Mouse (Mus musculus): Measurements from ENCODE around the gene Trabd2b. TPM values are rescaled to one million over a fixed set of nuclear protein-coding genes. Genes with fewer than 3 reads are reported as not detected.

The Trabd2b gene
- polyA plus RNA-seq, 1 experiment from 2014 or later = 0.58 TPM

GRCm38 (mm10) chr4:114448393-114449052 lies 42.0 kb downstream of the Trabd2b start:
- no peaks in the 10 kb centered on the region for H3K27me3 ChIP-seq (ENCODE audit: control insufficient read depth, insufficient read depth, low read depth, low read length)
- no peaks in the 10 kb centered on the region for H3K9me3 ChIP-seq (replicated peaks; ENCODE audit: control insufficient read depth, low read length, poor library complexity, severe bottlenecking)
- WGBS = 84% methylated on average over 9 of the region's 9 CpGs
- H3K4me1 ChIP-seq (ENCODE audit: control insufficient read depth, insufficient read depth, low read length) = no peaks in the 10 kb centered on the region
- H3K9ac ChIP-seq (ENCODE audit: low read depth, low read length) = no peak overlapping the region
- H3K4me2 ChIP-seq (ENCODE audit: low read length) = no peak overlapping the region
- no peak overlapping the region for H3K4me3 ChIP-seq (ENCODE audit: low read depth, low read length)
- no peak for ATAC-seq
- no peaks in the 10 kb centered on the region for H3K36me3 ChIP-seq (ENCODE audit: control insufficient read depth, insufficient read depth, low read length)
- no peak overlapping the region for H3K27ac ChIP-seq (ENCODE audit: low read length)

GRCm38 (mm10) chr4:114453101-114453500 lies 46.6 kb downstream of the Trabd2b start:
- Histone ChIP-seq H3K4me1 (ENCODE audit: control insufficient read depth, insufficient read depth, low read length) (no peaks in the 10 kb centered on the region), H3K27me3 (ENCODE audit: control insufficient read depth, insufficient read depth, low read depth, low read length) (no peaks in the 10 kb centered on the region), H3K4me3 (ENCODE audit: low read depth, low read length) (no peak overlapping the region), H3K4me2 (ENCODE audit: low read length) (no peak overlapping the region), H3K9me3 (replicated peaks; ENCODE audit: control insufficient read depth, low read length, poor library complexity, severe bottlenecking) (no peaks in the 10 kb centered on the region), H3K27ac (ENCODE audit: low read length) (no peak overlapping the region), H3K9ac (ENCODE audit: low read depth, low read length) (no peak overlapping the region), H3K36me3 (ENCODE audit: control insufficient read depth, insufficient read depth, low read length) (no peaks in the 10 kb centered on the region)
- 83% methylated on average over 3 of the region's 3 CpGs for WGBS
- no peak for ATAC-seq

DNA sequence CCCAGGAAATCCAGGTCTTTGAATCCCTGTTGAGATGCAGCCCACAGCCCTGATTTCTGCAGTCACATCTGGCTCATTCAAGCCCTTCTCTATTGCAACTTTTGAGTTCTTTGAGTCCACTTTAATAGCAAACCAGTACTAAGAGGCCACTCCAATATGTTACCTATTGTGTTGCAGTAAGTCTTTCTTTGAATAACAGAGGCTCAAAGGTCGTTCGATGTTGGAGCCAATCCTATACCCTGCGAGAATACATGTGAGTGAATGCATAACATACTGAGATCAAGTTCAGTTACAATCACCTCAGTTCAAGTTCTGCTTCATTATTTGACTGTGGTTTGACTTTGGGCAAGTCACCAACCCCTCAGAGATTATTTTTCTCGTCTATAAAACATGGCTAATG lies 47.5 kb downstream of the Trabd2b start:
- no peaks in the 10 kb centered on the region for H3K36me3 ChIP-seq (ENCODE audit: control insufficient read depth, insufficient read depth, low read length)
- no peak overlapping the region for H3K4me2 ChIP-seq (ENCODE audit: low read length)
- H3K4me3 ChIP-seq (ENCODE audit: low read depth, low read length) = no peak overlapping the region
- H3K9ac ChIP-seq (ENCODE audit: low read depth, low read length) = no peak overlapping the region
- no peak overlapping the region for H3K27ac ChIP-seq (ENCODE audit: low read length)
- H3K9me3 ChIP-seq (replicated peaks; ENCODE audit: control insufficient read depth, low read length, poor library complexity, severe bottlenecking) = no peaks in the 10 kb centered on the region
- WGBS = 67% methylated on average over 4 of the region's 4 CpGs
- H3K27me3 ChIP-seq (ENCODE audit: control insufficient read depth, insufficient read depth, low read depth, low read length) = no peaks in the 10 kb centered on the region
- ATAC-seq = no peak
- H3K4me1 ChIP-seq (ENCODE audit: control insufficient read depth, insufficient read depth, low read length) = no peaks in the 10 kb centered on the region

DNA sequence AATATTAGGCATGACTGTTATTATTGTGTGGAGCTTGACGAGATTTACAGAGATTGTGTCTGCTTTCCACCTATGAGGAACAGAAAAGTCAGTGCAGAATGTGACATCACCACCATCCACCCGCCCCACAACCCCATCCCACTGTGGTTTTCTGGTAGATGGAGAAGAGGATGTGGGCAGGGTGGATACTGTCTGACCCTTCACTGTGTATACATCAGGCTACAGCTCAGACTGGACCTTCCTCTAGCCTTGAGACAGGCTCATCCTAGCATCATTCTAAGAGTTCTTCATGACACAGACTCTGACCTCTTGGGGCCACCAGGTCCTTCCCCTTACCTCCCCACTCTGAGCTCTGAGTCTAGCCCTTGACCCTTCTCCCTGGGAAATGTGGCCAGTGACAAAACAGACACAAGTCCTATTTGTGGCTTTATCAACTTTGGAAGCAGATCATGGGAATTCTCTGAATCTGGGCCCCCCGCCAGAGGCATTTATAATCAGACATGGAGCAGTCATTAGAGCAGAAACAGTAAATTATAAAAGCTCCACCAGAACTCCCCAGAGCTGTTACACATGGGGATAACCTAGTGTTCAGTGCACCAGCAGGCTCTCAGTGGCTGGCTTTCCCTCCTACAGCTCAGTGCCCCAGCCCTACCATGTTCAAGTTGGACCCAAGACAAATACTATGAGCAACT lies 48.1 kb downstream of the Trabd2b start:
- WGBS = 85% methylated on average over 3 of the region's 3 CpGs
- no peak overlapping the region for H3K27ac ChIP-seq (ENCODE audit: low read length)
- H3K9me3 ChIP-seq (replicated peaks; ENCODE audit: control insufficient read depth, low read length, poor library complexity, severe bottlenecking) = no peaks in the 10 kb centered on the region
- H3K9ac ChIP-seq (ENCODE audit: low read depth, low read length) = no peak overlapping the region
- H3K4me1 ChIP-seq (ENCODE audit: control insufficient read depth, insufficient read depth, low read length) = no peaks in the 10 kb centered on the region
- H3K4me2 ChIP-seq (ENCODE audit: low read length) = no peak overlapping the region
- no peaks in the 10 kb centered on the region for H3K36me3 ChIP-seq (ENCODE audit: control insufficient read depth, insufficient read depth, low read length)
- no peak overlapping the region for H3K4me3 ChIP-seq (ENCODE audit: low read depth, low read length)
- no peak for ATAC-seq
- no peaks in the 10 kb centered on the region for H3K27me3 ChIP-seq (ENCODE audit: control insufficient read depth, insufficient read depth, low read depth, low read length)

GRCm38 (mm10) chr4:114457111-114457510 lies 50.6 kb downstream of the Trabd2b start:
- 84% methylated on average over 2 of the region's 2 CpGs for WGBS
- H3K4me3 ChIP-seq (ENCODE audit: low read depth, low read length) = no peak overlapping the region
- H3K9me3 ChIP-seq (replicated peaks; ENCODE audit: control insufficient read depth, low read length, poor library complexity, severe bottlenecking) = no peaks in the 10 kb centered on the region
- no peak overlapping the region for H3K4me2 ChIP-seq (ENCODE audit: low read length)
- no peak overlapping the region for H3K27ac ChIP-seq (ENCODE audit: low read length)
- no peak overlapping the region for H3K9ac ChIP-seq (ENCODE audit: low read depth, low read length)
- ATAC-seq = no peak
- H3K4me1 ChIP-seq (ENCODE audit: control insufficient read depth, insufficient read depth, low read length) = no peaks in the 10 kb centered on the region
- H3K27me3 ChIP-seq (ENCODE audit: control insufficient read depth, insufficient read depth, low read depth, low read length) = no peaks in the 10 kb centered on the region
- H3K36me3 ChIP-seq (ENCODE audit: control insufficient read depth, insufficient read depth, low read length) = no peaks in the 10 kb centered on the region

DNA sequence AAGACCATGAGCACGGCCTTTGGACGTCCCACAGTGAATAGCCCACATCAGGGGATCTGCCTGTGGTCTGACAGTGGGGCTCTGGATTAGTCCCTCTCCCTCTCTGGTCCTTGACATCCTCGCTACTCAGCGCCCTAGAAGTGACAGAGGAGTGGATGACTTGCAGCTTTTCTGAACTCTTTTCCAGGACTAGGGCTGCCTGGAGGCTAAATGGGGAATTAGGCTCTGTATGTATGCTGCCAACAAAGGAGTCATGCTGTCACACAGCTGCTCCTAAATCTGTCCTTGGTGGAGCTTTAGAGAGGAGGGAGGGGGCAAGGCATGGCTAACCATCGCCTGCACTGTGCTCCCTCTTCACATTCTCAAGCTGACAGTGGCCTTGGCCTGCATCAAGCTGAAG lies 53.1 kb downstream of the Trabd2b start:
- peak; percentile 32; the same call in 1 of the 2 replicates for ATAC-seq
- WGBS = 21% methylated on average over 5 of the region's 5 CpGs
- Histone ChIP-seq H3K9ac (ENCODE audit: low read depth, low read length) (no peak overlapping the region), H3K9me3 (replicated peaks; ENCODE audit: control insufficient read depth, low read length, poor library complexity, severe bottlenecking) (no peaks in the 10 kb centered on the region), H3K4me1 (ENCODE audit: control insufficient read depth, insufficient read depth, low read length) (no peaks in the 10 kb centered on the region), H3K27me3 (ENCODE audit: control insufficient read depth, insufficient read depth, low read depth, low read length) (no peaks in the 10 kb centered on the region), H3K4me3 (ENCODE audit: low read depth, low read length) (no peak overlapping the region), H3K36me3 (ENCODE audit: control insufficient read depth, insufficient read depth, low read length) (no peaks in the 10 kb centered on the region), H3K27ac (ENCODE audit: low read length) (no peak overlapping the region), H3K4me2 (ENCODE audit: low read length) (no peak overlapping the region)

DNA sequence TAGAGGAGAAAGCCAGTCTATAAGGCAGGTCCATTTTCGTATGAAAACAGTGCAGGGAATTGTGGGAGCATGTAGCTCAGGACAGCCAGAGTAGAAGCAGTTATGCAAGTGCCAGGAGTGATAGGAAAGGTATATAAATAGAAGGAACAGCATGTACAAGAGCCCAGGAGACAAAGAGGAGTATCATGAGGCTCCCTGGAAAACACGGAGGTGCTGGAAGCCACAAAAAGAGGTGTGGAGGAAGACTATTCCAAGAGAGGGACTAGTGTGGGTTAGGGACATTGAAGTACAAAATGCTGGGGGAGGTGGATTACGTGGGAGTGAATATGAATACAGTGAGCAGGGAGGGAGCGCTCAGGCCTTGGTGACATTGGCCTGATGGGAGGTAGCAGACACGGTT lies 53.9 kb downstream of the Trabd2b start:
- Histone ChIP-seq H3K27ac (ENCODE audit: low read length) (no peak overlapping the region), H3K4me2 (ENCODE audit: low read length) (no peak overlapping the region), H3K4me1 (ENCODE audit: control insufficient read depth, insufficient read depth, low read length) (no peaks in the 10 kb centered on the region), H3K9me3 (replicated peaks; ENCODE audit: control insufficient read depth, low read length, poor library complexity, severe bottlenecking) (no peaks in the 10 kb centered on the region), H3K4me3 (ENCODE audit: low read depth, low read length) (no peak overlapping the region), H3K9ac (ENCODE audit: low read depth, low read length) (no peak overlapping the region), H3K36me3 (ENCODE audit: control insufficient read depth, insufficient read depth, low read length) (no peaks in the 10 kb centered on the region), H3K27me3 (ENCODE audit: control insufficient read depth, insufficient read depth, low read depth, low read length) (no peaks in the 10 kb centered on the region)
- no peak for ATAC-seq
- WGBS = 77% methylated on average over 5 of the region's 5 CpGs

DNA sequence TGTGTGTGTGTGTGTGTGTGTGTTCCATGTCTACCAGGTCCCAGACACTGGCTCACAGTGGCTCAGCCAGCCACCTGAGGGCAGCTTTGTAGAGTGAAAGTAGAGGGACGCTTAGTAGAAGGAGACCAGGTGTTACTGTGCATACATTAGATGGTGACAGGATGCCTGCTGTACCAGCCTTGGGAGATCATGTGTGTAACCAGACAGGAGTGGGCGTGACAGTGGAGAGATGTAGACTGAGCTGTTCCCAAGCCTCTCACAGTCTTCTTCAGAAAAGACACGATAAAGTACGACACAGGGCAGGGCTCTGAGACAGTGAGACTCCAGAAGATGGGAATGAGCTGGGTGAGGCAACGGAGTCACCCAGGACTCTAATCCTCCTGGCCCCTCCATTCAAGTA lies 54.6 kb downstream of the Trabd2b start:
- H3K36me3 ChIP-seq (ENCODE audit: control insufficient read depth, insufficient read depth, low read length) = no peaks in the 10 kb centered on the region
- H3K9me3 ChIP-seq (replicated peaks; ENCODE audit: control insufficient read depth, low read length, poor library complexity, severe bottlenecking) = no peaks in the 10 kb centered on the region
- H3K4me2 ChIP-seq (ENCODE audit: low read length) = no peak overlapping the region
- H3K4me3 ChIP-seq (ENCODE audit: low read depth, low read length) = no peak overlapping the region
- no peak overlapping the region for H3K27ac ChIP-seq (ENCODE audit: low read length)
- WGBS = 67% methylated on average over 5 of the region's 5 CpGs
- H3K9ac ChIP-seq (ENCODE audit: low read depth, low read length) = no peak overlapping the region
- no peaks in the 10 kb centered on the region for H3K27me3 ChIP-seq (ENCODE audit: control insufficient read depth, insufficient read depth, low read depth, low read length)
- peak; percentile 36; the same call in 1 of the 2 replicates for ATAC-seq
- H3K4me1 ChIP-seq (ENCODE audit: control insufficient read depth, insufficient read depth, low read length) = no peaks in the 10 kb centered on the region

GRCm38 (mm10) chr4:114465641-114466040 lies 59.1 kb downstream of the Trabd2b start:
- WGBS = 69% methylated on average over 2 of the region's 2 CpGs
- H3K9ac ChIP-seq (ENCODE audit: low read depth, low read length) = no peak overlapping the region
- no peak for ATAC-seq
- H3K4me2 ChIP-seq (ENCODE audit: low read length) = no peak overlapping the region
- no peaks in the 10 kb centered on the region for H3K36me3 ChIP-seq (ENCODE audit: control insufficient read depth, insufficient read depth, low read length)
- H3K27ac ChIP-seq (ENCODE audit: low read length) = no peak overlapping the region
- no peaks in the 10 kb centered on the region for H3K27me3 ChIP-seq (ENCODE audit: control insufficient read depth, insufficient read depth, low read depth, low read length)
- no peak overlapping the region for H3K4me3 ChIP-seq (ENCODE audit: low read depth, low read length)
- H3K9me3 ChIP-seq (replicated peaks; ENCODE audit: control insufficient read depth, low read length, poor library complexity, severe bottlenecking) = no peaks in the 10 kb centered on the region
- no peaks in the 10 kb centered on the region for H3K4me1 ChIP-seq (ENCODE audit: control insufficient read depth, insufficient read depth, low read length)

Data from midbrain, embryonic 16.5 days (tissue).